Mouse (Mus musculus) stomach, embryonic 15.5 days (tissue): Measurements from ENCODE around the gene Rab11fip3. TPM values are rescaled to one million over a fixed set of nuclear protein-coding genes. Genes with fewer than 3 reads are reported as not detected.

ENCODE experiments used
- ATAC-seq: fragments of 200-750 bp; cut with Nextera tagmentation; 2 replicates; pipeline ENCODE4 v1.8.0; 2017; ENCODE audit warnings: low read depth, moderate number of reproducible peaks, moderate TSS enrichment; ENCODE audit not compliant: insufficient read depth, low FRiP score
- H3K27ac ChIP-seq: fragments of 300-500 bp; sonication (generic); 2 replicates; pipeline ENCODE4 v1.5.1; 2015; ENCODE audit warnings: mild to moderate bottlenecking, inconsistent platforms
- H3K27me3 ChIP-seq: fragments of 300-500 bp; sonication (generic); replicated peaks from 2 replicates; pipeline ENCODE4 v1.6.1; 2015; ENCODE audit warnings: inconsistent platforms
- H3K36me3 ChIP-seq: fragments of 300-500 bp; sonication (generic); 2 replicates; pipeline ENCODE4 v1.6.1; 2015; ENCODE audit warnings: inconsistent platforms
- H3K4me1 ChIP-seq: fragments of 300-500 bp; sonication (generic); 2 replicates; pipeline ENCODE4 v1.6.1; 2015; ENCODE audit warnings: inconsistent platforms
- H3K4me2 ChIP-seq: fragments of 300-500 bp; sonication (generic); 2 replicates; pipeline ENCODE4 v1.6.1; 2015; ENCODE audit warnings: mild to moderate bottlenecking, inconsistent platforms
- H3K4me3 ChIP-seq: fragments of 300-500 bp; sonication (generic); replicated peaks from 2 replicates; pipeline ENCODE4 v1.5.1; 2015; ENCODE audit warnings: inconsistent platforms
- H3K9ac ChIP-seq: fragments of 300-500 bp; sonication (generic); 2 replicates; pipeline ENCODE4 v1.6.1; 2015; ENCODE audit warnings: inconsistent platforms
- H3K9me3 ChIP-seq: fragments of 300-500 bp; sonication (generic); 2 replicates; pipeline ENCODE4 v1.6.1; 2016; ENCODE audit warnings: inconsistent platforms
- WGBS: fragments of 180-500 bp; shearing (Covaris S2); methylation state at CpG from one replicate; pipeline ENCODE4 v1.1.7; 2015; 5-methylcytosine and 5-hydroxymethylcytosine counted together
- polyA plus RNA-seq: library from polyadenylated mRNA; unstranded; fragments of >200 nt; fragmentation: Nextera tagmentation; extraction: Ambion mirVana; gene quantifications from 2 replicates; pipeline ENCODE4 v1.2.1, GENCODE M21; 2015

The Rab11fip3 gene
- polyA plus RNA-seq, 1 experiment from 2014 or later, result 11.9 TPM

DNA sequence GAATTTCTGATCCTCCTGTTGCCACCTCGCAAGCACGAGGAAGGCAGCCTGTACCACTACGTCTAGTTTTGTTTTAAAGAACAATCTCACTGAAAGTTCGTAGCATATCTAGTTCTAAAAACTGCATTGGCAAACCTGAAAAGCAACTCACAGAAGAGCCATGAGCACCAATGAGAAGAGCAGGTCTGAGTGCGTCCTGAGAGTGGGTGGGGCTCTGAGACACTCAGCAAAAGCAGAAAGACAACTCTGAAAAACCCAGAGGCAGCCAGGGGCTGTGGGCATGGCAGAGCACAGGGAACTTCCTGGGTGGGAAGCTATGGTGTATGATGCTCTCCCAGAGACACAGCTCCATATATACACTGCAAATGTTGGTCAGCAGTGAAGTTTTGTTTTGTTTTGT lies 46.2 kb downstream of the Rab11fip3 start:
- WGBS, result 86% methylated on average over 5 of the region's 5 CpGs

GRCm38 (mm10) chr17:26021728-26022341 lies 47.5 kb downstream of the Rab11fip3 start:
- Histone ChIP-seq H3K27me3 (no peaks in the 10 kb centered on the region), H3K4me1 (no peaks in the 10 kb centered on the region), H3K4me3 (no peak overlapping the region), H3K36me3 (no peaks in the 10 kb centered on the region), H3K27ac (peak overlapping the region; percentile 49; the same call in 1 of the 2 replicates), H3K4me2 (no peak overlapping the region), H3K9ac (no peak overlapping the region), H3K9me3 (no peaks in the 10 kb centered on the region)
- ATAC-seq, result no peak
- 58% methylated on average over 9 of the region's 9 CpGs for WGBS

More for the DNA sequence above, 46.2 kb downstream of the Rab11fip3 start:
- H3K4me3 ChIP-seq, result no peak overlapping the region
- no peak overlapping the region for H3K9ac ChIP-seq
- no peaks in the 10 kb centered on the region for H3K36me3 ChIP-seq
- H3K9me3 ChIP-seq, result no peaks in the 10 kb centered on the region
- no peak for ATAC-seq
- no peak overlapping the region for H3K27ac ChIP-seq
- H3K27me3 ChIP-seq, result no peaks in the 10 kb centered on the region
- H3K4me1 ChIP-seq, result no peaks in the 10 kb centered on the region
- no peak overlapping the region for H3K4me2 ChIP-seq

DNA sequence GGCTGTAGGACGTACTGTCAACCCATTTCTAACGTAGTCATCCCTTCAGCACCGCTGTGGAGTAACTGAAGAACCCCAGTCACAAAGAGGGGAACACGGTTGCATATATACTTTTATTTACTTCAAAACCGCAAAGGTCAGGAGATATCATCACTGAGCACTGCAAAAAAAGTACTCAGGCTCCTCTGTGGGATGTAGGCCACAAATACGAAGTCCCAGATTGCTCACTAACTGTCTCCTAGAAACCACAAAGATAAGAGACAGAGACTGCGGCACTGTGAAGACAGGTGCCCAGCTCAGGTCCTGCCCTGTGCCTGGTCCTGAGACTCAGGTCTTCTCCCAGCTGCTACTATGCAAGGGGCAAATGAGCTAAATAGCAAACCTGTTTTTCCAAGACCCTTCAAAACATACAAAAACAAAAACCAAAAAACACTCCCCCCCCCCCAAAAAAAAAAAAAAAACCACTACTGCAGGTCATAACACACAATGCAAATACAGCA lies 48.5 kb downstream of the Rab11fip3 start:
- Histone ChIP-seq H3K4me3 (no peak overlapping the region), H3K9me3 (no peaks in the 10 kb centered on the region), H3K27me3 (no peaks in the 10 kb centered on the region), H3K4me1 (no peaks in the 10 kb centered on the region), H3K27ac (no peak overlapping the region), H3K36me3 (0 out of 2 replicates have a peak, but pooled peaks cover 1% of the 10 kb centered on the region), H3K9ac (no peak overlapping the region), H3K4me2 (no peak overlapping the region)
- no peak for ATAC-seq
- WGBS, result 80% methylated on average over 7 of the region's 7 CpGs

DNA sequence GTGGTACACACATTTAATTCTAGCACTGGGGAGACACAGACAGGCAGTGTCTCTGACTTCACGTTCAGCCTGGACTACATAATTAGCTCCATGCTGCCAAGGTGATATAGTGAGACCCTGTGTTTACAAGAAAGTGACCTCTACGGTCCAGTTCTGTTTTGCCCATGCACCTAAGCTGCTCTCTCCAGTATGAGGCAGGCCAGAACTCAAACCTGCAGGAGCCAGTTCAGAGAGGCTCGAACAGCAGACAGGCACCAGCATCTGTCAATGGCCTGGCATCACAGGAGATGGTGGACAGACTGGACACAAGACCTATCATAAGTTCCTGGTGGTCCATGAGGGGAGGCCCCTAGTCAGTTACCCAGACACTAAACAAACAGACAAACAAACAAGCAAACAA lies 51.0 kb downstream of the Rab11fip3 start:
- H3K4me1 ChIP-seq, result no peaks in the 10 kb centered on the region
- no peak overlapping the region for H3K4me2 ChIP-seq
- H3K4me3 ChIP-seq, result no peak overlapping the region
- H3K36me3 ChIP-seq, result peaks cover 10% of the 10 kb centered on the region; the same call in 1 of the 2 replicates
- no peak overlapping the region for H3K27ac ChIP-seq
- no peak overlapping the region for H3K9ac ChIP-seq
- ATAC-seq, result no peak
- WGBS, result 54% methylated on average over 3 of the region's 3 CpGs
- no peaks in the 10 kb centered on the region for H3K27me3 ChIP-seq
- H3K9me3 ChIP-seq, result no peaks in the 10 kb centered on the region

GRCm38 (mm10) chr17:26017949-26018348 lies 51.4 kb downstream of the Rab11fip3 start:
- H3K9ac ChIP-seq, result no peak overlapping the region
- no peaks in the 10 kb centered on the region for H3K4me1 ChIP-seq
- no peaks in the 10 kb centered on the region for H3K9me3 ChIP-seq
- no peak overlapping the region for H3K27ac ChIP-seq
- H3K36me3 ChIP-seq, result peaks cover 10% of the 10 kb centered on the region; the same call in 1 of the 2 replicates
- no peak for ATAC-seq
- no peak overlapping the region for H3K4me3 ChIP-seq
- no peaks in the 10 kb centered on the region for H3K27me3 ChIP-seq
- WGBS, result 68% methylated on average over 5 of the region's 5 CpGs
- no peak overlapping the region for H3K4me2 ChIP-seq

GRCm38 (mm10) chr17:26017021-26017420 lies 52.3 kb downstream of the Rab11fip3 start:
- Histone ChIP-seq H3K27ac (no peak overlapping the region), H3K36me3 (peaks cover 10% of the 10 kb centered on the region; the same call in 1 of the 2 replicates), H3K9ac (no peak overlapping the region), H3K4me1 (no peaks in the 10 kb centered on the region), H3K4me2 (no peak overlapping the region), H3K4me3 (no peak overlapping the region), H3K9me3 (no peaks in the 10 kb centered on the region), H3K27me3 (no peaks in the 10 kb centered on the region)
- no peak for ATAC-seq
- 82% methylated on average over 3 of the region's 3 CpGs for whole genome bisulfite sequencing

DNA sequence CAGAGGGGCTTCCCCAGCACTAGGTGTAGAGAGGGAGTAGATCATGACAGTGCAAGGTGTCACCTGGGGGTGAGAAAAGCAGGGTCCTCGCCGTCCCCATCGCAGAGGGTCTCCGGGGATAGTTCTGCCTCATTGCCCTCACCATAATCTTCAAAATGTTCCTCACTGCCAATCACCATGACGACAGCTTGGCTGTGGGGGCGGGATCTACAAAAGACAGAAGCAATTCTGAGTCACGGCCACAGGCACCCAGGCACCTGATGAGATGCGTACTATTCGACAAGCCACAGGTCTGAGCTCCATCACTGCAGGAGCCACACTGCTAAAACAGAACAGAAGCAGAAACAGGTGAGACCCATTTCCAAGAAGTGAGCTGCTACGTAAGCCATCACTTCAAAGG lies 55.6 kb downstream of the Rab11fip3 start:
- WGBS, result 83% methylated on average over 10 of the region's 10 CpGs
- Histone ChIP-seq H3K27me3 (no peaks in the 10 kb centered on the region), H3K9ac (no peak overlapping the region), H3K36me3 (peaks cover 14% of the 10 kb centered on the region), H3K9me3 (no peaks in the 10 kb centered on the region), H3K4me1 (no peaks in the 10 kb centered on the region), H3K4me3 (no peak overlapping the region), H3K27ac (no peak overlapping the region), H3K4me2 (no peak overlapping the region)
- ATAC-seq, result no peak

DNA sequence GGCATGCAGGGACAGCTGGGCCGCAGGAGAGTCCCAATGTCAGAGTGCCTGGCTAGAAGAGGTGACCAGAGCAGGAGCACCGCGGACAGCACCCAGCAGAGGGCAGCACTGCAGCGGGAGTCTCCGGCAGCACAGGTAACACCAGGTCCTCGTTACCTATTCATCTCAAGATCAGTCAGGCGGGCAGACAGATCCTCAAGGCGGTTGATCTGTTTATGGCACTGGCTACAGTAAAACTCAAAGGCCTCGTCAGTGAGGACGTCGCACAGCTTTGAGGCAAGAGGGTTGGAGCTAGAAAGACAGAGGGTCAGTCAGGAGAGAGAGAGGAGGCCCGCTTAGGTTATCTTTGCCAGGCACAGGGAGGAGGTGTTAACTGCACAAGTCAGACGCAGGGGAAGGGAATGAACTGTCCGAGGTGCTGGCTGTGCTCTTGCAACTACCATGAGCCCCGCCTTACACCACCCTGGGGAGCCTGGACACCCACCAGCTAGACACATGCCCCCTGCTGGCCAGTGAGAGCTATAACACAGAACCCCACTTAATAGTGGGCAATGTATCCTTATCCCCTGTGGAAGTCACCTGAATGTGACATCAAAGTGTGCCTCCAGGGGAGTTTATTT lies 57.4 kb downstream of the Rab11fip3 start:
- Histone ChIP-seq H3K4me1 (no peaks in the 10 kb centered on the region), H3K4me3 (no peak overlapping the region), H3K36me3 (peaks cover 14% of the 10 kb centered on the region), H3K9me3 (no peaks in the 10 kb centered on the region), H3K4me2 (peak overlapping the region; percentile 39), H3K27ac (no peak overlapping the region), H3K9ac (no peak overlapping the region), H3K27me3 (no peaks in the 10 kb centered on the region)
- 13% methylated on average over 15 of the region's 15 CpGs for WGBS
- ATAC-seq, result peak; percentile 88

GRCm38 (mm10) chr17:26009540-26009939 lies 59.8 kb downstream of the Rab11fip3 start:
- no peak overlapping the region for H3K4me2 ChIP-seq

DNA sequence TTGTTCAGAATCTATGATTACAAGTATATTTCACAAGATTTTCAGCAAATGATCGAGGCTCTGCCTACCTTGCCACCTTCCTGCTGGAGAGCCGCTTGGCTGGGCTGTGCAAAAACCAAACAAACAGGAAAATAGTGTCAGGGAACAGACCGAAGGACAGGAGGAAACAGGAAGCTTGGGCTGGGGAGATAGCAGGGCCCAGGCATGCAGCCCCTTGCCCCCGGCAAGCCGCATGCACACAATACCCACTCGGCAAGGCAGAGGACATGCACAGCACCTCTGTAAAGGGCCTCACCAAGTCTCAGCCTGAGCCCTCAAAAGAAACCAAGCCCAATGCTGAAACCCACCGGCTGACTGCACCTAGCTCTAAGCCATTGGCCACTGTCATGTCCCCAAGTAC lies 60.6 kb downstream of the Rab11fip3 start:
- WGBS, result 89% methylated on average over 7 of the region's 7 CpGs
- Histone ChIP-seq H3K4me2 (no peak overlapping the region), H3K9me3 (no peaks in the 10 kb centered on the region), H3K27ac (no peak overlapping the region), H3K4me1 (no peaks in the 10 kb centered on the region), H3K9ac (no peak overlapping the region), H3K36me3 (peaks cover 15% of the 10 kb centered on the region), H3K27me3 (no peaks in the 10 kb centered on the region), H3K4me3 (no peak overlapping the region)
- no peak for ATAC-seq

More at GRCm38 (mm10) chr17:26009540-26009939, 59.8 kb downstream of the Rab11fip3 start:
- ATAC-seq, result peak; percentile 61; the same call in 1 of the 2 replicates
- WGBS, result 31% methylated on average over 4 of the region's 4 CpGs
- no peaks in the 10 kb centered on the region for H3K9me3 ChIP-seq
- peaks cover 11% of the 10 kb centered on the region for H3K36me3 ChIP-seq
- no peaks in the 10 kb centered on the region for H3K4me1 ChIP-seq
- no peak overlapping the region for H3K4me3 ChIP-seq
- no peaks in the 10 kb centered on the region for H3K27me3 ChIP-seq
- no peak overlapping the region for H3K27ac ChIP-seq
- no peak overlapping the region for H3K9ac ChIP-seq

- Histone ChIP-seq H3K9ac (no peak overlapping the region), H3K4me1 (no peaks in the 10 kb centered on the region), H3K27ac (0 out of 2 replicates have a peak overlapping the region, but pooled peaks have one; percentile 9), H3K4me3 (no peak overlapping the region), H3K9me3 (no peaks in the 10 kb centered on the region), H3K36me3 (peaks cover 13% of the 10 kb centered on the region; the same call in 1 of the 2 replicates), H3K27me3 (no peaks in the 10 kb centered on the region), H3K4me2 (no peak overlapping the region)
- no peak for ATAC-seq
These were observed 61.0 kb downstream of the Rab11fip3 start for GRCm38 (mm10) chr17:26008331-26008730.

- Histone ChIP-seq H3K4me1 (no peaks in the 10 kb centered on the region), H3K9me3 (no peaks in the 10 kb centered on the region), H3K36me3 (peaks cover 13% of the 10 kb centered on the region; the same call in 1 of the 2 replicates), H3K9ac (no peak overlapping the region), H3K27ac (0 out of 2 replicates have a peak overlapping the region, but pooled peaks have one; percentile 9), H3K4me3 (no peak overlapping the region), H3K27me3 (no peaks in the 10 kb centered on the region), H3K4me2 (no peak overlapping the region)
- ATAC-seq, result no peak
- 54% methylated on average over 2 of the region's 2 CpGs for WGBS
These were observed 61.7 kb downstream of the Rab11fip3 start for GRCm38 (mm10) chr17:26007646-26008045.
